Mouse (Mus musculus) thymus, postnatal 0 days (tissue): Measurements from ENCODE around the gene Slx4ip. TPM values are rescaled to one million over a fixed set of nuclear protein-coding genes. Genes with fewer than 3 reads are reported as not detected.

Experiments
- DNase-seq: peaks from one replicate; pipeline ENCODE4 v3.0.0-alpha.2; 2015; ENCODE audit warnings: low spot score
- polyA plus RNA-seq: library from polyadenylated mRNA; unstranded; fragments of >200 nt; fragmentation: Nextera tagmentation; extraction: Ambion mirVana; gene quantifications from 2 replicates; pipeline ENCODE4 v1.2.1, GENCODE M21; 2015

Slx4ip gene
- polyA plus RNA-seq, 1 experiment from 2014 or later: 6.2 TPM

GRCm38 (mm10) chr2:136947500-136947899 lies 56.5 kb downstream of the Slx4ip start:
- DNase-seq: no peak

DNA sequence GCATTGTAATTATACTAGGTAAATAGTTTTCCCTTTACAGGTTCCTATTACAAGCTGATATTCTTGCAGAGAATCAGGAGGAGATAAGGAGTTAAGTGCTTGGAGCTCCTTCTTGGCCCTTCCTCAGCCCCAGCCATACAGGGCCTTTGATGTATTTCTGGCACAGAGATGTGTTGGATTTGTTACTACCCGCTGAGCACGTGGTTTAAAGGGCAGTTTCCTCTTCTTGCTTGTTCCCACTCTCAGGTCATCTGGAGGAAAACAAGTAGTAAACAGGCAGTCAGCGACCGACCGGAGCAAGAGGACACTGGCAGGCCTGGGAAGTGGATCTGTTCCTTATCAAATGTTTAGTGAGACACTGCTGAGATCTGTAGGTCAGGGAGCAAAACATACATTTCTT lies 56.9 kb downstream of the Slx4ip start:
- DNase-seq: no peak

- DNase-seq: no peak
Measured at GRCm38 (mm10) chr2:136952238-136952637, 61.2 kb downstream of the Slx4ip start.

- no peak for DNase-seq
Measured at GRCm38 (mm10) chr2:136955726-136956571, 64.9 kb downstream of the Slx4ip start.

DNA sequence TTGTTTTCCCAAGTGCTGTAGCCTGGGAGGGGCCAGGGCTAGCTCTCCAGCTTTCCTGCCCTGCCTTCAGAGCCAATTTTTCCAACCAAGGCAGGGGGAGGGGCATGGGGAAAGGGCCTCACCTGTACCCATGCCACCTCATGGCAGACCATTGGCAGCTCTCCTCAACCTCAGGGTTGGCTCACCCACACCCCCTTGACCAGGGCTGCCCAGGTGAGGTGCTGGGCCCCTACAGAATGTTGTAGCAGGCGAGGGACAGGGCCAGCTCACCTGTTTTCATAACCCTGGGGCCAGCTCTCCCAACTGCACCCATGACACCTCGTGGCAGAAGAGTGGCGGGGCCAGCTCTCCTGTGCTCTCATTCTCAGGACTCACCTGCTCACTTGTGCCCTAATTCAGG lies 67.7 kb downstream of the Slx4ip start:
- DNase-seq: no peak

- no peak for DNase-seq
Measured at GRCm38 (mm10) chr2:136975774-136976173, 84.8 kb downstream of the Slx4ip start.

GRCm38 (mm10) chr2:136979056-136979772 lies 88.2 kb downstream of the Slx4ip start:
- no peak for DNase-seq

GRCm38 (mm10) chr2:136981062-136981879 lies 90.3 kb downstream of the Slx4ip start:
- no peak for DNase-seq

GRCm38 (mm10) chr2:136983959-136984358 lies 92.9 kb downstream of the Slx4ip start:
- DNase-seq: no peak

GRCm38 (mm10) chr2:136985998-136986730 lies 95.1 kb downstream of the Slx4ip start:
- DNase-seq: no peak

- no peak for DNase-seq
Measured at GRCm38 (mm10) chr2:136993116-136993515, 102.1 kb downstream of the Slx4ip start.

GRCm38 (mm10) chr2:136997104-136997503 lies 106.1 kb downstream of the Slx4ip start:
- DNase-seq: no peak

GRCm38 (mm10) chr2:137002031-137002430 lies 111.0 kb downstream of the Slx4ip start:
- no peak for DNase-seq

DNA sequence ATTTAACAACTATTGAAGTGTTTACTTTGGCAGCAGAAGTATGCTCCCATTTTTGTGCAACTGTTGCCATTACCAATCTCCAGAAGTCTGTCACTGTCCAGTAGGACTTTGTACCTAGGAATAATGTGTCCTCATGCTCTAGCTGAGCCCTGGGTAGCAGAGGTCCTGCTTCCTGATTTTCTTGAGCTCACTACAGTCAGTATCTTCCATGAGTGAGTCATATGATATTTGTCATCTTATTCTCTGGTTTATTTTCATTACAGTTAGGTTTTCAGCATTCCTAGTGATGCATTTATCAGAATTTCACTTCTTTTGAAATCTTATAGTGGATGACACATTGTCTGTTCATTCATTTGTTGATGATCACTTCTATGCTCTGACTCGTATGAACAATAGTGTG lies 115.6 kb downstream of the Slx4ip start:
- DNase-seq: no peak

DNA sequence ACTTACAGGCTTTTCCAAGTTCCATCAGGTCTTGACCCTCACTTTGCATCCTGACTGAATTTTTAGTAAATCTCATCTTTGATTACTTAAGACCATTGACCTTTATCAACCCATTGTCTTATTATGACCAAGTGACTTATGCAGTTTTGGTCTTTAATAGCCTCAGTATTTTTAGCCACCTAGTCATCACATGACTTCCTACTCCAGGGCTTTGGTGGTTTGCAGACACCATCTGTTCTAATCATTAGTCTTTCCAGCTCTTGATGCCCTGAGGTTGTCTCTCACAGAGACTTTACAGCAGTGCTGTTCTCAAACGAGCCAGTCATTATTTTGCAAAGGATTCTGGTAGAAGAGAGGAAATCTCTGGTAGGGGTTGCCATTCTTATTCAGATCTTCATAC lies 121.0 kb downstream of the Slx4ip start:
- DNase-seq: no peak

GRCm38 (mm10) chr2:137013151-137013550 lies 122.1 kb downstream of the Slx4ip start:
- no peak for DNase-seq

DNA sequence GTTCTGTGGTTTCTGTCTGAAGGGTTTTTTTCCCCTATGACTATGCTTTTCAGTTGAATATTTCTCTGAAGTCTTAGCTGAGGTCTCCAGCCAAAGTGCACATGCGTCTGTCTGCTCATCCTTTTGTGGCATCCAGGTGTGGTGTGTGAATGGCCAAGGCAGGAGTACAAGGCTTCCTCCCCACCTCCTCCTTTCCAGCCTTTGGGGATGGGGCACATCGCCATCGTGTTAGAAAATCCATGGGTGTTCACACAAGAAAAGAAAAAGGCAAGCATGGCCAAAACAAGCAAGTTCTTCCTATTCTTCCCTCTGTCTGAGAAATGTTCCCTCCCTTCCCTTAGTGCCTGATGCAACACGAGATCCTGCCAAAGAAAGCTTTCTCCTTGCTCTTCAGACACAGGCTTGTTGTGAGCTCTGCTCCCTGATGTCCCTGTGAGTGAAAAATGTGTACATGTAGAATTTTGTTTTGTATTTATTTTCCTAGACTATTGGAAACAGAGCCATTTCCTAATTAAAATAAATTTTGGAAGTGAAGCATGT lies 122.9 kb downstream of the Slx4ip start:
- no peak for DNase-seq

- DNase-seq: no peak
Measured at GRCm38 (mm10) chr2:137014423-137014822, 123.4 kb downstream of the Slx4ip start.

DNA sequence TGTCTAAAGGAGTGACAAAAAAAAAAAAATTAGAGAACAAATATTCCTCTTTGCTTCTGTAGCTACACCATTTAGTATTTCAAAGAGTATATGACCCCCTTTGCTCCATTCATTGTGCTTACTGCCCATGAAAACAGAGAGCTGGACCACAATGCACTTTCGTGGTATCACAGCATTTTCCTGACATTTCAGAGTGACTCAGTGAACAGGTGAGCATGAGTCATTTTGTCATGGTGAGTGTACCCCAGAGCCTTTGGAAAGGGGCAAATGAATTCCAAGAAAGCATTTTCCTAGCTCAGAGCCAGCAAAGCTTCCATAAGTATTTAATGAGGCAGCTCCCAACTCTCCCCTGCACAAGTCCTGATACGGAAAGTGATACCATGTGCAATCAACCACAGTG lies 153.1 kb downstream of the Slx4ip start:
- no peak for DNase-seq

DNA sequence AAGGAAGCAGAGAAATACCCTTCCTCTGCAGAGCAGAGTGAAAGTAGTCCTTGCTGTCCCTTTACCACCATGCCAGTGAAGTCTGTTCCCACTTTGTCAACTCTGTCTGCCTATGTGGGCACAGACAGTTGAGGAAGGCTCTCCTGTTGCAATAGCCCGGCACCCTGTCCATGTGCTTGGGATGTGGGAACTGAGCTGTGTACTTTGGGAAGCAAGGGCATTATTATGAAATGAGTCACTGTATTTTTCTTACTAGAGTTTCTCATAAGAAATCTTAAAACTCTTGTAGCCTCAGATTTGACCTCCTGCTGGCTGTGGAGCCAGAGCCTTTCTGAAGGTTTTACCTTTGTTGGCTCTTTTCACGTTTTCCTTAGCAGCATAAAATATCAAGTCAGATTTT lies 158.3 kb downstream of the Slx4ip start:
- DNase-seq: no peak

DNA sequence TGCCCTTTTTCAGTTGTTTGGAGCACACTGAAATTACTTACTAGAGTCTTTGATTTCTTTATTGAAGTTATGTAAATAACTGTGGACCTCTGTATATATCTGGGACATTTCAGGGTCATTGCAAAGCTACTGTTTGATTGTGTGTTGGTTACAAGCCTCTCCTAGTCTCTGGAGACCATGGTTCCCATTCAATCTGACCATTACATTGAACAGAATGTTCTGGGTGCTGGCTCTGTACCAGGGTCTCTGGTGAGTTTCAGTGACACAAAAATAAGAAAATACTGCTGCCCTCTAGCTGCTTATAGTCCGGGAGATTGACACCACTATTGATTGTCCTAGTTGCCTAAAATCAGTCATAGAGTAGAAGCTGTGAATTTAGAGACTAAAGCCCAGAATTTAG lies 158.9 kb downstream of the Slx4ip start:
- DNase-seq: no peak
